Mouse (Mus musculus) midbrain, embryonic 13.5 days (tissue): ENCODE data around the gene Sdk1. TPM values are rescaled to one million over a fixed set of nuclear protein-coding genes. Genes with fewer than 3 reads are reported as not detected.

ENCODE experiments used
- ATAC-seq: fragments of 200-750 bp; cut with Nextera tagmentation; 2 replicates; pipeline ENCODE4 v1.8.0; 2017; ENCODE audit warnings: mild to moderate bottlenecking, moderate TSS enrichment, moderate library complexity
- H3K27ac ChIP-seq: fragments of 300-500 bp; sonication (generic); 2 replicates; pipeline ENCODE4 v1.5.1; 2015; ENCODE audit warnings: inconsistent platforms, mild to moderate bottlenecking, moderate library complexity
- H3K27me3 ChIP-seq: fragments of 300-500 bp; sonication (generic); 2 replicates; pipeline ENCODE4 v1.6.1; 2015; ENCODE audit warnings: mild to moderate bottlenecking, inconsistent platforms
- H3K36me3 ChIP-seq: fragments of 300-500 bp; sonication (generic); 2 replicates; pipeline ENCODE4 v1.6.1; 2015; ENCODE audit warnings: mild to moderate bottlenecking, inconsistent platforms
- H3K4me1 ChIP-seq: fragments of 300-500 bp; sonication (generic); replicated peaks from 2 replicates; pipeline ENCODE4 v1.6.1; 2015; ENCODE audit warnings: inconsistent platforms
- H3K4me2 ChIP-seq: fragments of 300-500 bp; sonication (generic); replicated peaks from 2 replicates; pipeline ENCODE4 v1.6.1; 2015; ENCODE audit warnings: moderate library complexity, mild to moderate bottlenecking, inconsistent platforms
- H3K4me3 ChIP-seq: fragments of 300-500 bp; sonication (generic); replicated peaks from 2 replicates; pipeline ENCODE4 v1.5.1; 2015; ENCODE audit warnings: mild to moderate bottlenecking, inconsistent platforms
- H3K9ac ChIP-seq: fragments of 300-500 bp; sonication (generic); replicated peaks from 2 replicates; pipeline ENCODE4 v1.6.1; 2015; ENCODE audit warnings: mild to moderate bottlenecking, inconsistent platforms
- H3K9me3 ChIP-seq: fragments of 300-500 bp; sonication (generic); 2 replicates; pipeline ENCODE4 v1.6.1; 2016; ENCODE audit warnings: mild to moderate bottlenecking, inconsistent platforms
- WGBS: fragments of 180-500 bp; shearing (Covaris S2); methylation state at CpG from one replicate; pipeline ENCODE4 v1.1.7; 2015; 5-methylcytosine and 5-hydroxymethylcytosine counted together
- polyA plus RNA-seq: library from polyadenylated mRNA; unstranded; fragments of >200 nt; fragmentation: Nextera tagmentation; extraction: Ambion mirVana; gene quantifications from 2 replicates; pipeline ENCODE4 v1.2.1, GENCODE M21; 2015

The Sdk1 gene
- polyA plus RNA-seq, 1 experiment from 2014 or later, result 2.0 TPM

- no peak for ATAC-seq
- H3K27me3 ChIP-seq, result no peaks in the 10 kb centered on the region
- H3K36me3 ChIP-seq, result no peaks in the 10 kb centered on the region
- no peak overlapping the region for H3K9ac ChIP-seq
- WGBS, result 79% methylated on average over 4 of the region's 4 CpGs
- no peak overlapping the region for H3K4me3 ChIP-seq
- no peaks in the 10 kb centered on the region for H3K9me3 ChIP-seq
- H3K4me1 ChIP-seq, result no peaks in the 10 kb centered on the region
- H3K27ac ChIP-seq, result no peak overlapping the region
- no peak overlapping the region for H3K4me2 ChIP-seq
Measured at GRCm38 (mm10) chr5:142061781-142062180, 820.5 kb downstream of the Sdk1 start.

DNA sequence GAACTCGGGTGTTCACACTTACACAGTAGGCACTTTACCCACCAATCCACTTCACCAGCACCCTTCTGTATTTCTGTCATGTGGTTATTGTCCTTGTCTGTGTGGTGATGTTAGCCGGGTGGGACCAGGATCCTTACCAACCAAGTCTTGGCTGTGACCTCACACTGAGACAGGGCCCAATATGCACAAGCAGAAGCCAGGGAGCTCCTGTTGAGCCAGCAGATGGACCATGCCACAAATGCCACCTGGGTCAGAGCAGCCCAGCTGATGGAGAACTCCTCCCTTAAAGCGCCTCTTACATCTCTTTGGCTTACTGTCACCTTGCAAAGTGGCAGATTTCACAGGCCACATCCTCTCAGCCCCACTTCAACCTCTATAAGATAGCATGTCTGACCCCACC, 830.0 kb downstream of the Sdk1 start:
- Histone ChIP-seq H3K9ac (no peak overlapping the region), H3K4me1 (peaks cover 16% of the 10 kb centered on the region), H3K4me3 (no peak overlapping the region), H3K27ac (no peak overlapping the region), H3K36me3 (no peaks in the 10 kb centered on the region), H3K27me3 (no peaks in the 10 kb centered on the region), H3K4me2 (no peak overlapping the region), H3K9me3 (0 out of 2 replicates have a peak, but pooled peaks cover 3% of the 10 kb centered on the region)
- ATAC-seq, result no peak
- WGBS, result 94% methylated on average over 3 of the region's 3 CpGs

- Histone ChIP-seq H3K9me3 (0 out of 2 replicates have a peak, but pooled peaks cover 3% of the 10 kb centered on the region), H3K27me3 (no peaks in the 10 kb centered on the region), H3K36me3 (no peaks in the 10 kb centered on the region), H3K9ac (no peak overlapping the region), H3K4me1 (peaks cover 16% of the 10 kb centered on the region), H3K4me2 (no peak overlapping the region), H3K27ac (no peak overlapping the region), H3K4me3 (no peak overlapping the region)
- 89% methylated on average over 3 of the region's 3 CpGs for WGBS
- ATAC-seq, result no peak
Measured at GRCm38 (mm10) chr5:142073901-142074300, 832.6 kb downstream of the Sdk1 start.

DNA sequence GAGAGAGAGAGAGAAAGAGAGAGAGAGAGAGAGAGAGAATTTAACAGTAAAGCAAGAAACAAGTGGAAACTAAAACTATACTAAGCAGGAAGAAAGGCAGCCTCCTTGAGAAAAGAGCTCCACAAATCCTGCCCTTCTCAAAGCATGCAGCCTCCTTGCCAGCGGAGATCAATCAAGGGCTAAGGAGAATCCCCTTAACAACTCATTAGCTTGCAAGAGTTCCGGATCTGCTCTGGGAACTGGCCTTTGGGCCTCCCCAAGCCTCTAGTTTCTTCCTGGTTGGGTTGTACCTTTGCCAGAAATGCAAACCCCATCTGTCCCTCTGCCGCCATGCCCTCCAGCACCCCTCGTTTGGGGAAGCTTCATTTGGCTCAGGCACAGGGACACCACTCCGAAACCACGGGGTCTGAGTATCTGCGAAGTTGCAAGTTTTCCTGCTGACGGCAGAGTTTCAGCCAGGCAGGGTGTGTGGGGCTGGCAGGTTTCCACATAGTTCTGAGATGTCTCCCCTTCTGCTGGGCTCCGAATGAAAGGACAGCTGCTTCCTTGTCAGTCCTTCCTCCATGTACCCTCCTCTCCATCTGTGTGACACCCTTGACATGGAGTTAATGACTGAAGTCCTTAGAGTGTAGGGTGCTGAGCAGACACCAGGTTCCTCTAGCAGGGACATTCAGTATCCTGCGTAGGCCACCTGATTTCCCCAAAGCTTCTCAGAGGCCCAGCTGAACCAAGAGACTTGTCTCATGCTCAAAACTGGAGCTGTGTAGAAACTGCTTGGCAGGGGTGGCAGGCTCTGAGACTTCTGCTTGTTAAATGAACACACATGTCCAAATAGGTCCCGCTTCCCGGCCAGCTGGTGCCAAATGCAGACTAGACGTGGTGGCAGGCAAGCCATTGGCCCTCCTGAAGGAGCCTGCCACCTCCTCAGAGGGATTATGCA, 833.5 kb downstream of the Sdk1 start:
- peak; percentile 37; the same call in 1 of the 2 replicates for ATAC-seq

DNA sequence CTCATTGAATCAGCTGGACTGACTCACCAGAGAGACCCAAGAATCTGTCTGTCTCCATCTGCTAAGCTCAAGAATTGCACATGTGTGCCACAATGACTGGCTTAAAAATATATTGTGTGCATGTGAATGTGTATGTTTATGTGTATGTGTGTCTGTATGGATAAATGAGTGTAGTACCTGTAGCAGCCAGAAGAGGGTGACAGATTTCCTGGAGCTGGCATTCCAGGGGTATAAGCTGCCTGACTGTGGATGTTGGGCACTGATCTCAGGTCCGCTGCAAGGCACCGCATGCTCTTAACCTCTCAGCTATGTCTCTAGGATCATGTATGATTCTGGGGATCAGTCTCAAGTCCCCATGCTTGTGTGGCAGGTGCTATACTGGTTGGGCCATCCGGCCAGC, 839.4 kb downstream of the Sdk1 start:
- WGBS, result 95% methylated on average over 3 of the region's 3 CpGs
- Histone ChIP-seq H3K4me3 (no peak overlapping the region), H3K4me1 (no peaks in the 10 kb centered on the region), H3K27ac (no peak overlapping the region), H3K9ac (no peak overlapping the region), H3K4me2 (no peak overlapping the region), H3K36me3 (no peaks in the 10 kb centered on the region), H3K9me3 (no peaks in the 10 kb centered on the region), H3K27me3 (no peaks in the 10 kb centered on the region)
- ATAC-seq, result no peak

More for the DNA sequence above, 833.5 kb downstream of the Sdk1 start:
- no peak overlapping the region for H3K4me2 ChIP-seq
- WGBS, result 47% methylated on average over 13 of the region's 13 CpGs
- H3K9me3 ChIP-seq, result no peaks in the 10 kb centered on the region
- peaks cover 16% of the 10 kb centered on the region for H3K4me1 ChIP-seq
- 0 out of 2 replicates have a peak overlapping the region, but pooled peaks have one; percentile 12 for H3K27ac ChIP-seq
- H3K36me3 ChIP-seq, result no peaks in the 10 kb centered on the region
- no peak overlapping the region for H3K9ac ChIP-seq
- no peak overlapping the region for H3K4me3 ChIP-seq
- no peaks in the 10 kb centered on the region for H3K27me3 ChIP-seq

- 94% methylated on average over 3 of the region's 3 CpGs for WGBS
- H3K9ac ChIP-seq, result no peak overlapping the region
- H3K4me1 ChIP-seq, result no peaks in the 10 kb centered on the region
- no peak for ATAC-seq
- H3K27ac ChIP-seq, result no peak overlapping the region
- no peaks in the 10 kb centered on the region for H3K36me3 ChIP-seq
- H3K9me3 ChIP-seq, result no peaks in the 10 kb centered on the region
- no peaks in the 10 kb centered on the region for H3K27me3 ChIP-seq
- no peak overlapping the region for H3K4me3 ChIP-seq
- no peak overlapping the region for H3K4me2 ChIP-seq
Measured at GRCm38 (mm10) chr5:142081076-142081475, 839.8 kb downstream of the Sdk1 start.

DNA sequence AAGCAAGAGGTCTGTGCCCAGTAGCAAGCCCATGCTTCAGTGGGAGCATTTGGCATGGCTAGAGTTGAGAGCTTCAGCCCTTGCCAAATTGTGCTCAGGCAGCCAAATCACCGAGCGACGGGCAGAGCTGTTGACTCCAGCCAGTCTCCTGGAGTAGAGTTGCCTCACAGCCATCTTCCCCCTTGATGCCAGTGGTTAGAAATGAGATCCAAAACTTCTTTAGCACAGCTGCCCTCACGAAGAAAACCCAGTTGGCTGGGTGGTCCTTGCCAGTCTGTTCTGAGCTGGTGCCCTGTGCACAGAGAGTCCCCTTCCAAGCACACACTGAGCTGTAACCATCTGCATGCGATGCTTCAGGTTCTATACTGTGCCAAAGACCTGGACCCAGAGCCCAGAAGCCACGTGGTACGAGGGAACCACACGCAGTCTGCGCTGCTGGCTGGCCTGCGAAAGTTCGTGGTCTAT, 855.1 kb downstream of the Sdk1 start:
- no peak for ATAC-seq
- Histone ChIP-seq H3K27me3 (no peaks in the 10 kb centered on the region), H3K9ac (no peak overlapping the region), H3K4me1 (no peaks in the 10 kb centered on the region), H3K36me3 (no peaks in the 10 kb centered on the region), H3K9me3 (no peaks in the 10 kb centered on the region), H3K27ac (no peak overlapping the region), H3K4me2 (no peak overlapping the region), H3K4me3 (no peak overlapping the region)
- WGBS, result 93% methylated on average over 11 of the region's 11 CpGs

DNA sequence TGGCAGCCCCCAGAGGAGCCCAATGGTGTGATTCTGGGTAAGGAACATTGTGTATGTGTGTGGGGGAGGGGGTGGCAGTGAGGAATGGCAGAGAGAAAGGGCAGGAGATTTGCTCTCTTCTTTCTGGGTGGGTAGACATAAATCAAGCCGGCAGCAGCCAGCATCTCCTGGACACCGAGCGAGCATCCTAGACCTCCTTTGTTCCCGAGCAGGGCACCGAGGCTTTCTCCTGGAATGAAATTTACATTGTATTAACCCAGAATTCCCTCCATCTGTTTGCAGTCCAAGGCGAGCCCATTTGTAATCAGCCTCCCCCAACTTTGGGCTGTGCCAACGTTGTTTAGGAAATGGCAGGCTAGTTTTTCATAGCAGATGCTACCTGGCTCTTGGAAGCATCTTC, 858.9 kb downstream of the Sdk1 start:
- Histone ChIP-seq H3K9ac (no peak overlapping the region), H3K4me2 (no peak overlapping the region), H3K9me3 (no peaks in the 10 kb centered on the region), H3K4me1 (no peaks in the 10 kb centered on the region), H3K4me3 (no peak overlapping the region), H3K27me3 (no peaks in the 10 kb centered on the region), H3K36me3 (no peaks in the 10 kb centered on the region), H3K27ac (no peak overlapping the region; the same call in 1 of the 2 replicates)
- 49% methylated on average over 7 of the region's 7 CpGs for whole genome bisulfite sequencing
- no peak for ATAC-seq

DNA sequence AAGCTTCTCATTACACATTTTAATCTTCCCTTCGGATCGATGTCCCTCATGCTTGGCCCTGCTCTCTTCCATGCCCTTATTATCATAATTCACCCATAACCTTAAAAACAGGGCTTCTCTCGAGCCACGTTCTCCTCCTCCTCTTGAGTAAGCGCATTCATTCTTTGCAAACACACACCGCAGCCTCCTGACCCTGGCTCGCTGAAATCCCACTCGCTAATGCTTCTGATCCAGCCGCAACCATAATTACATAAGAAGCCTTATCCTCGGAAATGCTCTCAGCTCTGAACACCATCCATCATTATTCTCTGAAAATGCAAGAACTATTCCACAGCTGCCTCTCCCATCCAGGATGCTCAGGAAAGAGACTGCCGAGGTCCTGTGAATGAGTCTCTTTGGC, 866.1 kb downstream of the Sdk1 start:
- no peaks in the 10 kb centered on the region for H3K9me3 ChIP-seq
- 48% methylated on average over 11 of the region's 11 CpGs for WGBS
- peaks cover 10% of the 10 kb centered on the region for H3K4me1 ChIP-seq
- H3K4me3 ChIP-seq, result no peak overlapping the region
- H3K9ac ChIP-seq, result no peak overlapping the region
- peak overlapping the region; percentile 62 for H3K27ac ChIP-seq
- H3K36me3 ChIP-seq, result no peaks in the 10 kb centered on the region
- ATAC-seq, result peak; percentile 34; the same call in 1 of the 2 replicates
- 0 out of 2 replicates have a peak, but pooled peaks cover 4% of the 10 kb centered on the region for H3K27me3 ChIP-seq
- H3K4me2 ChIP-seq, result no peak overlapping the region

DNA sequence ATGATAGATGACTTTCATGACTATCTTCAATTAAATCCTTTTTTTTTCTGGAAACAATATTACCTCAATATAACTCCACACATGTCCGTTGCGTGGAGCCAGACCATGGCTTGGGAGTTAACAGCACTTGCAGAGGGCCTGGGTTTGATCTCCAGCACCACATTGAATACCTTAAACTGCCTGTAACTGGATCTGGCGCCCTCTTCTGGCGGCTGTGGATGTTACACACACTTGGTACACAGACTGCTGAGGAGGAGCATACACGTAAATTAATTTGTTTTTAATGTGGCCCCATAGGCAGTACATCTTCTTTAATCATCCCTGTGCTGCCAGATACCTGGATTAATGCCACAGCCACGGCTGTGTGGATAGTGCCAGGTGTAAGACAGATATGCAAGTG, 870.7 kb downstream of the Sdk1 start:
- H3K4me1 ChIP-seq, result peaks cover 28% of the 10 kb centered on the region
- no peak overlapping the region for H3K4me3 ChIP-seq
- WGBS, result 91% methylated on average over 6 of the region's 6 CpGs
- 0 out of 2 replicates have a peak, but pooled peaks cover 4% of the 10 kb centered on the region for H3K27me3 ChIP-seq
- H3K4me2 ChIP-seq, result no peak overlapping the region
- H3K27ac ChIP-seq, result no peak overlapping the region
- H3K36me3 ChIP-seq, result no peaks in the 10 kb centered on the region
- ATAC-seq, result no peak
- H3K9me3 ChIP-seq, result no peaks in the 10 kb centered on the region
- no peak overlapping the region for H3K9ac ChIP-seq

DNA sequence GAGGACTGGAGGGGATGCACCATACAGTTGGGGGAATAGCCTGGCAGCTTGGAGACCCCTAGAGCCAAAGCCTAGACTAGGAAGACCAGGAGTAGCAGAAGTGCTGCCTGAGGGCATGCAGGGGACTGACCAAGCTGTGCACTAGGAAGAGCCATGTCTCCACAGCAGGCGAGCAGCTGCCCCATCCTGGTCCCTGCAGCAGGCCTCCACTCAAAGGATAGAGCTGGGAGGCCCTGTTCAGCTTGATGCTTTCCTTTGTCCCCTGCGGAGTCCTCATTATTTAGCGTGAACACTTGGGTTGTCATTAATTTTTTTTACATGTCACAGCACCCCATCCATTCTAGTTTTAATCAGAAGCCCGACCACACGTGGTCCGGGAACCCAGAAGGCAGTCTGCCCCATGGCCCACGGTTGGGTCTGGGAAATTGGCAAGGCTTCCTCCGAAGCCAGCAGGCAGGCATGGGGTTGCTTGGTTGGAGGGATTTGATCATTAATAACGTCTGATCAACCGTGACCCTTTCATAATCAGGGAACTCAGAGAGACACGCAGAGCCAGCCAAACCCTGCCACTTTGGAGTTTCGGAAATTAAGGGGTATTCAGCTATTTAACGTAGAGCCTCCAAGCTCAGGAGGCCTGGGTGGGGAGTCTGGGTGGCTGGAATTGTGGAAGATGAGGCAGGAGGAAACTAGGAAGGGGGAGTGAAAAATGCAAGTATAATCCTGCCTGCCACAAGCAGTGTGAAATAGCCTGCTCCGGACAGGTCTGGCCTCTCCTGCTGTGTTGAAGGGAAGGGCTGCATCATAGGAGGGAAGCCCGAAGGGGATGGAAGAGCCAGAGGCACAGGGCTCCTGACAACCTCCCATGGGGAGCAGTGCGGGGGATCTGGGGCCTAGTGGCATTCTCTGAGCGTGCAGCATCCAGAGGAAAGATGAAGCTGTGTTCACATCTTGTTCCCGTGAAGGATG, 872.2 kb downstream of the Sdk1 start:
- peak; percentile 77 for ATAC-seq
- peak overlapping the region; percentile 37; the same call in 1 of the 2 replicates for H3K27ac ChIP-seq
- WGBS, result 18% methylated on average over 18 of the region's 18 CpGs

More for the DNA sequence above, 872.2 kb downstream of the Sdk1 start:
- Histone ChIP-seq H3K4me3 (no peak overlapping the region), H3K9me3 (no peaks in the 10 kb centered on the region), H3K36me3 (no peaks in the 10 kb centered on the region), H3K9ac (no peak overlapping the region), H3K4me1 (peaks cover 18% of the 10 kb centered on the region), H3K27me3 (0 out of 2 replicates have a peak, but pooled peaks cover 4% of the 10 kb centered on the region), H3K4me2 (no peak overlapping the region)
